Mouse (Mus musculus) cortical plate, adult 2 months (tissue): ENCODE measurements at regions not wholly inside any gene's neighbourhood (a gene's known extent, or its start where the extent isn't known, plus 50 kb on each side); places are given as distances from the start of the nearest gene placed in this dataset.

Experiments used
- CTCF ChIP-seq: fragments of 200-500 bp; IDR thresholded peaks from 2 replicates; pipeline ENCODE4 v1.5.1; 2011; ENCODE audit warnings: mild to moderate bottlenecking, control low read depth, low read length; ENCODE audit not compliant: insufficient read depth; ENCODE audit errors: extremely low read depth
- POLR2A ChIP-seq: fragments of 200-500 bp; IDR thresholded peaks from 2 replicates; pipeline ENCODE4 v1.6.1; 2011; ENCODE audit warnings: mild to moderate bottlenecking, low read length, control low read depth; ENCODE audit not compliant: insufficient read depth; ENCODE audit errors: extremely low read depth

GRCm38 (mm10) chr11:112298901-112299341 is 483.1 kb upstream of the Sox9 start:
- TF ChIP-seq POLR2A (no peak), CTCF (no peak)
